Mouse (Mus musculus): Measurements from ENCODE around the gene Olfr509.
"Not testable (repeated sequence)": the region's sequence is repeated elsewhere in the genome, so short reads cannot be mapped to it uniquely, and the experiment has no call there.

Olfr509 gene

GRCm38 (mm10) chr7:108651806-108652205 lies at the start of gene Olfr509:
TSS of gene Olfr509 (minus strand) at chr7:108651906.
- DNase-seq (ENCODE audit: low spot score) = no peak

GRCm38 (mm10) chr7:108678886-108679285 lies 27.2 kb upstream of the Olfr509 start:
- no peak for DNase-seq (ENCODE audit: low spot score)

- no peak for DNase-seq (ENCODE audit: low spot score)
These were observed 19.4 kb upstream of the Olfr509 start for GRCm38 (mm10) chr7:108671058-108671457.

DNA sequence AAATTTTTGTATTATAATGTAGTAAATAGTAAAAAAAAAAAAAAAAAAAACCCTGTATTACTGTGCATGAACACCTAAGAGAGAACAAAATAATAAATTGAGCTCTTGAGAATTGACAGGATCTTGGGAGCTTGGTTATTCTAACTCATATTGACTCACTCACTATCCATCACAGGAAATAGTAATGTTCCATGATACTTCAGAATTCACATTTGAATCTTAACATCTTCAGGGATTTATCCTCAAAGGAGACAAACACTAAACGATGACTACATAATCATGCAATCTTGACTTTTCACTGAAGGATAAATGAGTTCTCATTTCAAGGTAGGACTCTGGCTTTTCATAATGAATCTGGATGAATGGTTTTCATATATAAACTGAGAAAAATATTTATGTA lies 14.4 kb upstream of the Olfr509 start, which contains the start of gene Olfr510:
Olfr510 (plus strand) TSS at position 301 of the 400 bp plus-strand sequence.
- DNase-seq (ENCODE audit: low spot score) = no peak

DNA sequence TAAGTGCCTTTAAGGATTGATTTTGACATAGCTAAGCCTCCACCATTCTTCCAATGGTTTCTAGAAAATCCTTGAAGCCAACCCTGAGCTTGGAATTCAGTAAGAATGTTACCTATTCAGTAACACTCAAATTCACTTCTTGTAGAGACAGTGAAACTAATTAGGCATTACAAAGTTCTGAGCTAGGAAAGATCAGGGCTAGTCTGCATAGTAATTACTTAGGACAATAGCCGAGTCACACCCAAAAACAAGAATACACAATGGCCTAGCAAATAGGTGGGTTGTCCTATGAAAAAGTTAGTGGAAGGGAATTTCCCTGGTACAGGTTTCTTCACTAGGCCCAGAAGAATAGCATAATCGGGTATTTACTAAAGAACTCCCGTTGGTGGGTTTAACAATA lies 10.7 kb upstream of the Olfr509 start:
- no peak for DNase-seq (ENCODE audit: low spot score)

- DNase-seq (ENCODE audit: low spot score) = no peak
These were observed 22.0 kb downstream of the Olfr509 start, which contains the start of gene Olfr508 for GRCm38 (mm10) chr7:108629694-108630093. TSS of gene Olfr508 (plus strand) at chr7:108629994.

DNA sequence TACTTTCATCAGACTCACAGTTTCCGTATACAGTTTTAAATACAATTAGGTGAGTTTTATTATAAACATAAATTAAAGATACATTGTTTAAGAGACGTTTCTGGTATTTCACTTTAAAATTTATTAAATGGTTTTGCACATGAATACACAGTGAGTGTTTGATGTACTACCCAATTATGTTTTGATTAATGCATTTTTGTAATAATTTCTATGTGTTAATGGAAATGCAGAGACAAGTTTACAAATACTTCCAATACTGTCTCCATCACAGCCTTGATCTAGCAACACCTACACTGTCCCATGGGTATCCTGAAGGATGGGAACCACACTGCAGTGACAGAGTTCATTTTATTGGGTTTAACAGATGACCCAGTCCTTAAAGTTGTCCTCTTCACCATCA lies 30.2 kb downstream of the Olfr509 start, which contains the start of gene Olfr507:
Olfr507 (plus strand) TSS at position 301 of the 400 bp plus-strand sequence.
- DNase-seq (ENCODE audit: low spot score) = no peak

GRCm38 (mm10) chr7:108616781-108617180 lies 34.9 kb downstream of the Olfr509 start:
- DNase-seq (ENCODE audit: low spot score) = not testable (repeated sequence)

GRCm38 (mm10) chr7:108614110-108614509 lies 37.6 kb downstream of the Olfr509 start:
- no peak for DNase-seq (ENCODE audit: low spot score)

DNA sequence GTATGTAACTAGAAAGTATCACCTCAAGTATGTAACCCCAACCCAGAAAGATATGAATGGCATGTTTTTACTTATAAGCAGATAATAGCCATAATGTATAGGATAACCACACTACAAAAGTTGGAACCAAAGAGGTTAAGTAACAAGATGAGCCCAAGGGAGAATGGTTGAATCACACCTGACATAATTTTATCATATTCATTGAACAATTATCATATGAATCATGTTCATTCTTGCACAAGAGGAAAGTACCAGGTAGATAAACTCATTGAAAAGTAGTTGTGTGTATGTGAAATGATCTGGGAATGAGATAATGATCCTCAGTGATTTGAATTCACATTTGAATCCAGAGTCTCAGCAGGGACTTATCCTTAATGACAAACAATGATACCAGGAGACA lies 41.2 kb downstream of the Olfr509 start, which contains the start of gene Olfr506:
Olfr506 (plus strand) TSS at position 301 of the 400 bp plus-strand sequence.
- no peak for DNase-seq (ENCODE audit: low spot score)

DNA sequence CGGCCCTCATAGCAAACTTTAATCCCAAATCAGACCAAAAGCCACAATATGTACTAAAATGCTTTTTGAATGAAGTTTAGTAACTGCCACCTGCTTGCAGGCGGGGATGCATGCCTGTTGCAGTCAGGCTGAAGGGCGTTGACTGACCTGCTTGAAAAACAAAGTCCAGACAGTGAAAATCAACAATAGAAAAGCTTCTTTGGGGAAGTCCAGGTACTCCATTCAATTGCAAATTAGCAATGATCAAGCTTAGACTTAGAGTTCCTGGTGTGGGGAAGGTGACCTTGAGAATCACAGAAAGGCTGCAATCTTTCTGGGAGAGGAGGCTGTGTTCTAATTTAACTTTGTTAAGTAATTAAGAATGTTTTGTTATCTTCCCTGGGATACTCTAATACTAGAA lies 49.8 kb downstream of the Olfr509 start:
- not testable (repeated sequence) for DNase-seq (ENCODE audit: low spot score)
